8 mouse cellular contexts compared by ENCODE assay signal in the genomic region with DNA sequence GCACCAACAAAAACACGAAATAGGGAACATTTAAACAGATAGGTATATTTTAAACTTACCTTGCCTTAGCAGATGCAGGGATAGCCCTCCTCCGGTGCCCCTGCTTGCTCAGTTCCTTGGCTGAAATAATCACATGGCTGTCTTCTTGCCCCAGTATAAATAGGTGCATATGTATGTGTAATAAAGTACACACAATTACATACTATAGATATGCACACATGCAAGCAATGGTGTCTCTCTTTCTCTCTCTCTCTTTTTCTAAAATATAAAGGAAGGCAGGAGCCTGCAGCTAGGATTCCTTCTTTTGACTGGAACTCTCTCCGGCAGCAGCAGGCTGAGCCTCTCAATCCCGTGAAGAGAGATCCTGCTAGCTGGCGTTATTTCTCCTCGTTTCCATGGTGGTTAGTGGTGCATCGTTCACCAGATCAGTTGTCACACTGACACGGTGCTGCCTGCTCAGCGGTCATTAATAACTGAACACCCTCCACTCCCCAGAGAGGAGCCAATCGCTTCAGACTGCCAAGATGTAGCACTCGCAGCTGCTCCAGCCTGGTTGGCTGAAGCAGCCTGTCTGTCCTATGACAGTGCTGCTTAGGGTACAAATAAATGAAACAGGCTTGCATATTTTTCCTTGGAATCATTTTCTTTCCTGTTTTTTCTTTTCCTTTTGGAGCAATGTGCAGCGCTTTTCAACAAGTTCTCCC. TPM values are rescaled to one million over a fixed set of nuclear protein-coding genes. Genes with fewer than 3 reads are reported as not detected.
A peak's percentile ranks its signal among the peaks of the same experiment; 100 is the strongest.
DNase-seq lines count a peak whose midpoint lies in the region; ATAC-seq and TF ChIP-seq lines count a peak whose summit lies in the region.

No protein-coding gene starts in this region.

- no peak for TF ChIP-seq CTCF in testis, adult 2 months (IDR thresholded peaks at IDR 0.05; ENCODE audit: control insufficient read depth, insufficient read depth, insufficient replicate concordance, low read depth, low read length)

- H3K27me3 ChIP-seq in testis, adult 2 months (ENCODE audit: control insufficient read depth, insufficient read depth, low read length), result no peaks in the 10 kb centered on the region
- no peaks in the 10 kb centered on the region for H3K27me3 ChIP-seq in embryonic facial prominence, embryonic 14.5 days (replicated peaks; ENCODE audit: control insufficient read depth, insufficient read depth, low read length)
- H3K27me3 ChIP-seq in heart, embryonic 11.5 days (ENCODE audit: control insufficient read depth, insufficient read depth, low read length), result no peaks in the 10 kb centered on the region
- H3K27me3 ChIP-seq in kidney, embryonic 16.5 days (ENCODE audit: insufficient read depth, low read length), result no peaks in the 10 kb centered on the region
- H3K27me3 ChIP-seq in limb, embryonic 14.5 days (ENCODE audit: control insufficient read depth, insufficient read depth, low read length), result no peaks in the 10 kb centered on the region
- no peaks in the 10 kb centered on the region for H3K27me3 ChIP-seq in midbrain, embryonic 16.5 days (ENCODE audit: control insufficient read depth, insufficient read depth, low read depth, low read length)

- H3K27ac ChIP-seq in testis, adult 2 months (ENCODE audit: control insufficient read depth, insufficient read depth, low read depth, low read length), result no peak overlapping the region
- H3K27ac ChIP-seq in embryonic facial prominence, embryonic 14.5 days (replicated peaks; ENCODE audit: low read depth, low read length), result no peak overlapping the region
- no peak overlapping the region for H3K27ac ChIP-seq in heart, embryonic 11.5 days (ENCODE audit: low read depth, low read length)
- no peak overlapping the region for H3K27ac ChIP-seq in kidney, embryonic 16.5 days (ENCODE audit: low read length)
- no peak overlapping the region for H3K27ac ChIP-seq in limb, embryonic 14.5 days (replicated peaks; ENCODE audit: low read depth, low read length)
- H3K27ac ChIP-seq in midbrain, embryonic 16.5 days (ENCODE audit: low read length), result peak overlapping the region; percentile 84

- H3K4me2 ChIP-seq in embryonic facial prominence, embryonic 14.5 days (ENCODE audit: low read depth, low read length), result peak overlapping the region; percentile 60
- H3K4me2 ChIP-seq in heart, embryonic 11.5 days, result peak overlapping the region; percentile 65
- H3K4me2 ChIP-seq in kidney, embryonic 16.5 days (replicated peaks; ENCODE audit: low read depth, low read length), result peak overlapping the region; percentile 65
- H3K4me2 ChIP-seq in limb, embryonic 14.5 days (replicated peaks; ENCODE audit: low read depth, low read length, severe bottlenecking), result peak overlapping the region; percentile 55
- peak overlapping the region; percentile 69 for H3K4me2 ChIP-seq in midbrain, embryonic 16.5 days (ENCODE audit: low read length)

- H3K4me1 ChIP-seq in testis, adult 2 months (ENCODE audit: control insufficient read depth, insufficient read depth, low read length), result peaks cover 3% of the 10 kb centered on the region; the same call in 1 of the 2 replicates
- no peaks in the 10 kb centered on the region for H3K4me1 ChIP-seq in embryonic facial prominence, embryonic 14.5 days (ENCODE audit: control insufficient read depth, insufficient read depth, low read length)
- H3K4me1 ChIP-seq in heart, embryonic 11.5 days (ENCODE audit: control insufficient read depth, insufficient read depth, low read length), result 0 out of 2 replicates have a peak, but pooled peaks cover 4% of the 10 kb centered on the region
- H3K4me1 ChIP-seq in kidney, embryonic 16.5 days (ENCODE audit: insufficient read depth, low read length), result peaks cover 23% of the 10 kb centered on the region; the same call in 1 of the 2 replicates
- H3K4me1 ChIP-seq in limb, embryonic 14.5 days (ENCODE audit: control insufficient read depth, insufficient read depth, low read length), result peaks cover 12% of the 10 kb centered on the region
- H3K4me1 ChIP-seq in midbrain, embryonic 16.5 days (ENCODE audit: control insufficient read depth, insufficient read depth, low read length), result peaks cover 17% of the 10 kb centered on the region

- peak; percentile 95 for ATAC-seq in embryonic facial prominence, embryonic 14.5 days (ENCODE audit: low read depth)
- peak; percentile 73; the same call in 1 of the 2 replicates for ATAC-seq in heart, embryonic 11.5 days (replicated peaks; ENCODE audit: insufficient number of reproducible peaks, low FRiP score, low TSS enrichment)
- ATAC-seq in kidney, embryonic 16.5 days (ENCODE audit: low FRiP score, low TSS enrichment), result peak; percentile 89
- peak; percentile 64 for ATAC-seq in limb, embryonic 14.5 days (ENCODE audit: low FRiP score, low read depth)
- peak; percentile 97 for ATAC-seq in midbrain, embryonic 16.5 days
- no peak for ATAC-seq in erythroid progenitor cell, adult 5-6 weeks (replicated peaks; ENCODE audit: low FRiP score, poor library complexity, severe bottlenecking)

- WGBS in embryonic facial prominence, embryonic 14.5 days, result 9% methylated on average over 12 of the region's 12 CpGs
- WGBS in heart, embryonic 11.5 days (ENCODE audit: insufficient replicate concordance), result 22% methylated on average over 12 of the region's 12 CpGs
- 6% methylated on average over 12 of the region's 12 CpGs for WGBS in kidney, embryonic 16.5 days
- WGBS in limb, embryonic 14.5 days, result 15% methylated on average over 12 of the region's 12 CpGs
- WGBS in midbrain, embryonic 16.5 days, result 9% methylated on average over 12 of the region's 12 CpGs

- DNase-seq in testis, postnatal 14 days (ENCODE audit: low spot score), result no peak
- DNase-seq in embryonic facial prominence, embryonic 14.5 days (ENCODE audit: low spot score), result peak; percentile 88
- DNase-seq in limb, embryonic 14.5 days (ENCODE audit: low spot score), result peak; percentile 57

- H3K4me3 ChIP-seq in testis, adult 2 months (ENCODE audit: control insufficient read depth, low read depth, low read length), result peak overlapping the region; percentile 40
- peak overlapping the region; percentile 37 for H3K4me3 ChIP-seq in embryonic facial prominence, embryonic 14.5 days (ENCODE audit: low read depth, low read length)
- H3K4me3 ChIP-seq in heart, embryonic 11.5 days (ENCODE audit: low read depth, low read length), result peak overlapping the region; percentile 35
- H3K4me3 ChIP-seq in kidney, embryonic 16.5 days (ENCODE audit: low read length), result peak overlapping the region; percentile 46
- H3K4me3 ChIP-seq in limb, embryonic 14.5 days (replicated peaks; ENCODE audit: low read length), result peak overlapping the region; percentile 36
- peak overlapping the region; percentile 58 for H3K4me3 ChIP-seq in midbrain, embryonic 16.5 days (ENCODE audit: low read depth, low read length)

- no peak for TF ChIP-seq POLR2A in testis, adult 2 months (IDR thresholded peaks at IDR 0.05; ENCODE audit: control insufficient read depth, low read depth, low read length)
- no peak for TF ChIP-seq POLR2A in limb, embryonic 14.5 days (IDR thresholded peaks at IDR 0.05; ENCODE audit: borderline replicate concordance, extremely low read depth, insufficient read depth, insufficient read length)

- peak overlapping the region; percentile 54 for H3K9ac ChIP-seq in embryonic facial prominence, embryonic 14.5 days (ENCODE audit: low read depth, low read length)
- H3K9ac ChIP-seq in heart, embryonic 11.5 days (ENCODE audit: low read depth, low read length), result peak overlapping the region; percentile 40
- peak overlapping the region; percentile 22; the same call in 1 of the 2 replicates for H3K9ac ChIP-seq in kidney, embryonic 16.5 days (replicated peaks; ENCODE audit: low read length)
- peak overlapping the region; percentile 44 for H3K9ac ChIP-seq in limb, embryonic 14.5 days (ENCODE audit: low read depth, low read length, severe bottlenecking)
- peak overlapping the region; percentile 74 for H3K9ac ChIP-seq in midbrain, embryonic 16.5 days (ENCODE audit: low read depth, low read length)

- no peaks in the 10 kb centered on the region for H3K36me3 ChIP-seq in testis, adult 2 months (ENCODE audit: control insufficient read depth, insufficient read depth, low read length)
- H3K36me3 ChIP-seq in embryonic facial prominence, embryonic 14.5 days (ENCODE audit: control insufficient read depth, insufficient read depth, low read length), result no peaks in the 10 kb centered on the region
- H3K36me3 ChIP-seq in heart, embryonic 11.5 days (ENCODE audit: control insufficient read depth, insufficient read depth, low read length), result no peaks in the 10 kb centered on the region
- H3K36me3 ChIP-seq in kidney, embryonic 16.5 days (ENCODE audit: insufficient read depth, low read length), result no peaks in the 10 kb centered on the region
- H3K36me3 ChIP-seq in limb, embryonic 14.5 days (ENCODE audit: control insufficient read depth, insufficient read depth, low read length), result no peaks in the 10 kb centered on the region
- H3K36me3 ChIP-seq in midbrain, embryonic 16.5 days (ENCODE audit: control insufficient read depth, insufficient read depth, low read length), result no peaks in the 10 kb centered on the region

- H3K9me3 ChIP-seq in embryonic facial prominence, embryonic 14.5 days (ENCODE audit: control insufficient read depth, low read length), result no peaks in the 10 kb centered on the region
- H3K9me3 ChIP-seq in heart, embryonic 11.5 days (replicated peaks; ENCODE audit: control insufficient read depth, low read length), result no peaks in the 10 kb centered on the region
- H3K9me3 ChIP-seq in kidney, embryonic 16.5 days (ENCODE audit: low read length), result no peaks in the 10 kb centered on the region
- H3K9me3 ChIP-seq in limb, embryonic 14.5 days (ENCODE audit: control insufficient read depth, low read length), result no peaks in the 10 kb centered on the region
- no peaks in the 10 kb centered on the region for H3K9me3 ChIP-seq in midbrain, embryonic 16.5 days (replicated peaks; ENCODE audit: control insufficient read depth, low read length, poor library complexity, severe bottlenecking)

RNA-seq across cellular contexts. Expression of gene Lrrn3, which starts 0.6 kb away (rescaled TPM):
- polyA plus RNA-seq in testis, adult 2 months (2012; rRNA removed), result 0.04 and 0.06 TPM in 2 replicates
- 11.3 and 14.5 TPM in 2 replicates for polyA plus RNA-seq in embryonic facial prominence, embryonic 14.5 days (2014; fragmentation: Nextera tagmentation; extraction: Ambion mirVana)
- polyA plus RNA-seq in heart, embryonic 11.5 days (2014; fragmentation: Nextera tagmentation; extraction: Ambion mirVana), result 5.1 and 6.4 TPM in 2 replicates
- 4.2 and 4.3 TPM in 2 replicates for polyA plus RNA-seq in kidney, embryonic 16.5 days (2015; fragmentation: Nextera tagmentation; extraction: Ambion mirVana)
- polyA plus RNA-seq in limb, embryonic 14.5 days (2012; rRNA removed), result 4.6 and 5.1 TPM in 2 replicates
- 10.4 and 12.1 TPM in 2 replicates for polyA plus RNA-seq in limb, embryonic 14.5 days (2014; fragmentation: Nextera tagmentation; extraction: Ambion mirVana)
- 114 and 122 TPM in 2 replicates for polyA plus RNA-seq in midbrain, embryonic 16.5 days (2015; fragmentation: Nextera tagmentation; extraction: Ambion mirVana)
- total RNA-seq in erythroid progenitor cell, adult 5-6 weeks (2015; ENCODE audit: low replicate concordance), result 0.36 TPM in 1 of 2 replicates, not detected in the other
- 0.30 and 0.51 TPM in 2 replicates for total RNA-seq in erythroid progenitor cell, adult 5-6 weeks (2017; ENCODE audit: low replicate concordance)

Comparison
In these comparisons a context has a peak if more than half of its experiments do, and no peak if none do; other contexts are left out.
1. H3K9ac ChIP-seq: peak in every context shown above with its lines; median percentile 74 in midbrain, embryonic 16.5 days; 54 in embryonic facial prominence, embryonic 14.5 days; 44 in limb, embryonic 14.5 days; 40 in heart, embryonic 11.5 days; 22 in kidney, embryonic 16.5 days.